Mouse (Mus musculus) fibroblast of lung, adult 2 months (primary cell): ENCODE data around the gene Cabcoco1.

Experiments used
- DNase-seq: peaks from one replicate; pipeline ENCODE4 v3.0.0-alpha.2; 2011; ENCODE audit warnings: low read depth

Cabcoco1 gene

DNA sequence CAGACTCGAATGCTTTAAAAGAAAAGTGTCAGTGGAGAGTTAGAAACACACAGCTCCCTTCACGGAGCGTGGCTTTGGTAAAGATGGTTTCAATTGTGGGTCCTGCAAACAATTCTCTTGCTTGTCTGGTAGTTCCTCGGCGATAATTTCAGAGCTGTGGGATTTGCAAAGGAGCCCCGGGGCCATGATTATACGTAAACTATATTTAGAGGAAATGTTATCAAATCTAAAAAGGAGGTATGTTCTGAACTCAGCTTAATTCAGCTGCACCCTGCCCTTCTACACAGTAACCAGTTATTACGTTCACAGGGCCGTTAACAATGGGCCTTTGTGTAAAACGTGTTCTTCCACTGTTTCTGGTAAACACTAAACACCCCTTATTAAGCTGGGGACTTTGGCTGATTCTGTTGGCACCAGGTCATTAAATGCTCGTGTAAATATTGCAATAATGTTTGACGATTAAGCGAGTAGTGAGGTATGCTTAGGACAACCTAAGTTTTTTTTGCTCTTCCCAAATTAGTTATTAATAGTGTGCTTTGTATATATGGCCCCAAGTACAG, 106.6 kb downstream of the Cabcoco1 start:
- no peak for DNase-seq

DNA sequence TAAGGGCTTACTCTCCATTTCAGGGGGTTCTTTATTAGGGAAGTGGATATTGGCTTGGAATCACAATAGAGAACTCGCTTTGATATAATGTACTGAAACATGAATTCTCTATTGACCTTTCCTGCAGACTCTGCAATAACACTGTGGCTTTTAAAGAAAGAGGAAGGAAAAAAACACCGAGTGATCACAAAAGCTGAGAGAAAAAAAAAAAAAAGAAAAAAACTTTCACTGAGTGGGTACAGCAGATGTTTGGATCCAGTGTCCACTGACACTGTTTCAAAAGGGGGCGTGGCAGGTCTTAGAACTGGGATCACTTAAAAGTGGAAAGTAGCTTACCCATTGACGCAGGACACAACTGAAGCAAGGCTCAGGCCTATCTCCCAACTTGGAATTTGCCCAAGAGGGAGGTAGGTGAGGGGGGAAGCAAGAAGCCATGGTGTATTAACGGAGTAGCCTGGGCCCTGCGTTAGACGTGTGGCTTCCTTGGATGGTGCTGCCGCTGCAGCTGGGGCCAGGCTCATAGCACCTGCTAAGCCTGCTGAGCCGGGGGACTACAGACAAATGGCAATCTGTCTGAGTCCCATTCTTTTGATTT, 107.6 kb downstream of the Cabcoco1 start:
- no peak for DNase-seq

DNA sequence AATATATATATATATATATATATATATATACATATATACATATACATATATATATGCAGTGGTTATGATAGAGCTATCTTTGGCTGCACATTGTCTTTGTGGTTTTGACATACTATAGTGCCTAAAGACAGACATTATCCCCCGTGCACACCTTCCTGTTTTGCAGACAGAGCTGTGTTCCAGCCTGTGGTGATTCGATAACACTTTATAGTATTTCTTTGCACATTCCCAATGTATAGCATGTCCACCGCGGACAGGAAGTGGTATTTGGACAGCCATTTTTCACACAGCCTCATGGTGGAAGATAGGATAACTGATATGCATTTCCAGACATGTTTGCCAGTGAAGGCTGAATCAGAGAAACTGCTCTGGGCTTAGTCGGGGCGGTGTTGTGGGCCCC, 110.3 kb downstream of the Cabcoco1 start:
- no peak for DNase-seq

DNA sequence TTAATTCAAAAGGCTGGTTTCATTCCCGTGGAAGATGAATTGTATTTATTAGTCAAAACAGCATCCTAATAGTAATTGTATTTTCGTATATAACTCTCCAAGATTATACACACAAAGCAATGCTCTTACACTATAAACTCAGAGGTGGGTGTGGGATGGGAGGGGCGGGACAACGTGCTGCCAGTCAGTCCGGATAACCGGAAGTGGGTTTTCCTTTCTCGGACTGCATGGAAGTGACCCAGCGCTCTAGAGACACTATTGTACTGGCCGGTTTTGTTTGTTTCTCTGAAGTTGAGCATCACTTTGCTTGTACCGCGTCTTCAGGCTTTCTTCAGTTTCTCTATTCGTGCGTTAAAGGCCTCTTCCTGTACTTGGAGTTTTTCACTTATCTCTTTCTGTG, 110.8 kb downstream of the Cabcoco1 start:
- DNase-seq: no peak

DNA sequence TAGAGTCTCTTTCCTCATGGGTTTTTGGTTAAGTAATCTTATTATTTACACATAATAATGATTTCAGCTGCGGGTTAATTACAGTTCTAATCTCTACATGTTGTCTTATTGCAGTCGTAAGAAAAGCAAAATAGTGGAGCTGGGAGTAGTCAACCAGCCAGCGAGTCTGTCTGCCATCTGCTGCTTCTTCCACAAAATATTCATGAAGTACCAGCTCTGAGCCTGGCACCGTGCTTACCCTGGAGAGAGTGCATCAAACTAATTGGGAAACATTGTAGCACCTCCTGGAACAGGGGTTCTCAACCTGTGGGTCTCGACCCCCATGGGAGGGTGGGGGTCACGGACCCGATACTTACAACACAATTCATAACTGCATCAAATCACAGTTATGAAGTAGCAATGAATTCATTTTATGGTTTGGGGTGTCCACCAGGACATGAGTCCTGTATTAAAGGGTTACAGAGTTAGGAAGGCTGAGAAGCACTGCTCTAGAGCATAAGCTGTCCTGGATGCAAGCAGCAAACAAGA, 121.2 kb downstream of the Cabcoco1 start:
- no peak for DNase-seq

DNA sequence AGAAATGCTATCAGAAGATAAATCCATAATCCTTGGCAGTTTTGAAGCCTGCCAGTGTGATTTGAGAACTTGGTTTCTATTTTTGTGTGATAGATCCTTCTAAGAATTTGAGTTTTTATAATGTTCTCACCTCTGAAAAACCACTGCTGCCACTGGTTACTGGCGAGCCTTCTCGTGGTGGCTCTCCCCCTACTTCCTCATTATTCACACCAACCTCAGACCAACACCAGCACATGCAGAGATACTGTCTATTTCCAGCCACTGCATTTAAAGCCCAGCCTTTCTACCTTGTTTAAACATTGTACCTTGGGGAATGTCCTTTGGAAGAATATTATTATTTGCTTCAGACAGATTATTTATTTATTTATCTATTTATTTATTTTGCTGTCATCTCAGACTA, 121.8 kb downstream of the Cabcoco1 start:
- DNase-seq: no peak

DNA sequence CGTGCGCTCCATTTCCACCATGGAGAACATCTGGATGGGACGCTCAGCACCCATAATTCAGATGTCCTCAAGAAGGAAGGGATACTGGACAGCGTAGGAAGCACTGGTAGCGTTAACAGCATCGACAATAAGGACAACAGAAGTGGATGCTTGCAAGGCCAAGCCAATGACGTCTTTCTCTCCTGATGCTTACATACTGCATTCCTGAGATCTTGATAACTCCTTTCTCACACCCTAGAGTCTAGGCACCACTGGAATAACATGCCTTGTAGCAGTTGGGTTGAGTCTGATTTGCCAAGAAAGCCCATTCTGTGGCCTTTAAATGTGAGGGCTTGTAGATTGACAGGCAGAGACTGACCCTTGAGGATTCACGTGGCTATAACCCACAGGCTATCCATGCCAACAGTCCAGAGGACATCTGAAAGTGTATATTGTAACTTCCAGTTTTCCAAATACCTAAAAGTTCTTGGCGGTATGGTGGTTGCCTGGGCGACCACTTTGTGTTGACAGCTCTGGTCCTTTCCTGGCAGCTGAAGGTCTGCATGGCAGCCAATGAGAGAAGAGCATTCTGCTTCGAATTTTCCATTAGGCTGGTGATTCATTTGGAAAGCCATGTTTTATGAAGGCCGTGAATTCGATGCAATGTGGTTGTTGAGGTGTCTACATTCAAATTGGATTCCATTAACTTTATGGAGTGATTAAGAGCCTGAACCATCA, 124.5 kb downstream of the Cabcoco1 start:
- DNase-seq: peak; percentile 43

DNA sequence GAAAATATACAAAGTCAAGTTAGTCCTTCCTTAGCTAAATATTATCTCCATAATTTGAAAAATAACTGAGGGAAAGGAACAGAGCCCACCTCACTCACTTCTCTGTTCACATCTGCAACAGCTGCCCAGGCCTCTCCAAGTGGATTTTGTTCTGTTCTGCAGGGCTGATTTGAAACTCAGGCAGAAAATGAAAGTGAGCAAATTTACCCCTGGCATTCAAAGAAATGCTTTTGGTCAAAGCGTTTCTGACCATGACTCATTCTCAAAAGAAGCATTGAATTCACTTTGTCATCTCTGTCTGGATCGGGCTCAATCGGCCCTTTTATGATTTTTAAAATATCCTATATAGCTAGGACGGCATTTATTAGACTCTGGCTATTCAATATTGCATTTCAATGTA, 135.8 kb downstream of the Cabcoco1 start:
- DNase-seq: peak; percentile 40

DNA sequence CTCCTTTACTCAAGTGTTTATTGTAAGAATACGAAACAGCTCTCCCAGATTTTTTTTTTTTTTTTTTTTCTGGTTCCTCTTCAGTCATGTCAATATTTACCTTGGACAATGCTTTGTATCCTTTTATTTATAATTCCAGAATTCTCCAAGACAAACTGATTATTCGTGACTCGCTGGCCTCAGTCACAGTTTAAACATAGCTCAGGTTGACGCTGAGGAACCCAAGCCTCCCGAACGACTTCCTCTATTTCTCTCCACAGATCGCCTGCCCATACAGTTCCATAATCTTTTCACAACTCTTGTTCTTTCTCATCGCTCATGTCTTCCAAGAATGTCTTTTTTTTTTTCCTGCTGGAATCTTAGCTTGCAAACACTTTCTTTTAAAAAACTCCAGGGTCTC, 144.9 kb downstream of the Cabcoco1 start:
- DNase-seq: no peak

DNA sequence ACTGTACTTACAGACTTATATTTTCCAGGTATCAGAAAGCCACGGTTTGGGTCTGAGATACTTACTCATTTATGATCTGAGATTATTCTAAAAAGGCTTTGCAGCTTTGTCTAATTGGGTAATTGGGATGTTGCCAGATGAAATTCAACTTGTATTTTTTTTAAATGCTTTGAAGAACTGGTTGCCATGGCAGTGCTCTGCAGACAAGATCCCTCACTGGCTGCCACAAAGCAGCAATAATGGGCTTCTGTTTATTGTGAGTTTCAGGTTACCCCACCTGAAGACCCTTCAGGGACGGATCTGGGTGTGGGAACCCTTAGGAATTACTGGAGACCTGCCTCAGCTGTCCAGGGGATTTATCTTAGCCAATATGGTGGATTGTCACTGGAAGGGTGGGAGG, 145.6 kb downstream of the Cabcoco1 start:
- DNase-seq: no peak

DNA sequence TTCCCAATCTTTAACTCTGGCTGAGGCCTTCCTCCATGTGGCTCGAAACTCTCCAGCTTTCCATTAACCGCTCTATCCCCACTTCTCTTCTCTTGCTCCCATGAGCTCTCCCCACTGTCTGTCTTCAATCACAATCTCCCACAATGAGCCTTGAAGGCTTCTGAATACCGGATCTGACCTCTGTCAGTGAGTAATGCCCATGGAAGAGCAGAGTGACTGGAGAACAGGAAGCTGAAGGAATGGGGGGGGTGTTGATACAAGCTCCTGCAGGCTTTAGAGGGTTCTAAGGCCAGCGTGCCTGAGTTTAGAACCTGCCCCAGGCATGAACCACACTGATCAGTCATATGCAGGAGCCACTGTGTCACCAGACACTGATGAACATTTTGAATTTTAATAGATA, 150.1 kb downstream of the Cabcoco1 start:
- no peak for DNase-seq

DNA sequence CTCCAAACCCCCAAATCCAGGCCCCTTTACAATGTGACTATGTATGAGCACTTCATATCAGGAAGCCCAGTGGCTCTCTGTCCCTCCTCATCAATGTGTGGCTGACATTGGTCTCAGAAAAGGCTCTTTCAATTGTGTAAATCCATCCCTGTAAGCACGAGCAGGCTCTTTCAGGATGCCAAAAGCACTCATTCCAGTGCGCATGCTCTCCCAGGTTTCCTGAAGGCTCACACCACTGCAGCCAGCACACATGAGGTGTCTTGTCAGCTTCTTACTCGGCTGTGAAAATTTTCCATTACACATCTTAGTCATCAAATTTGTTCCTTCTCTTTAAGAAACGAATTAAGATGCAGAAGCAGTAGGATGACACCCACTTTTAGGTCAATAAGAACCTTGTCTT, 152.9 kb downstream of the Cabcoco1 start:
- DNase-seq: no peak

DNA sequence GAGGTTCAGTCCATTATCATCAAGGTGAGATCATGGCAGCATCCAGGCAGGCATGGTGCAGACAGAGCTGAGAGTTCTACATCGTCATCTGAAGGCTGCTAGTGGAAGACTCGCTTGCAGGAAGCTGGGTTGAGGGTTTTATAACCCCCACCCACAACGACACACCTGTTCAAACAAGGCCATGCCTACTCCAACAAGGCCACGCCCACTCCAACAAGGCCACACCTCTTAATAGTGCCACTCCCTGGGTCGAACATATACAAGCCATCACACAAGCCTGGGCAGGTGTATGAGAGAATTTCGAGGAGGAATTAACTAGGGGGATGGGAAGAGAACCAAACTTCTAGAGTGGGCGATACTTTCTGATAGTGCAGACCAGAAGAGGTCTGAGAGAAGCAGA, 153.6 kb downstream of the Cabcoco1 start:
- DNase-seq: no peak
